Mouse (Mus musculus) midbrain, embryonic 12.5 days (tissue): ENCODE data around the gene Nptxr. TPM values are rescaled to one million over a fixed set of nuclear protein-coding genes. Genes with fewer than 3 reads are reported as not detected.
A peak's percentile ranks its signal among the peaks of the same experiment; 100 is the strongest.

Experiments
- ATAC-seq: fragments of 200-750 bp; cut with Nextera tagmentation; 2 replicates; pipeline ENCODE4 v1.8.0; 2017; ENCODE audit warnings: low read depth, moderate TSS enrichment, moderate library complexity; ENCODE audit not compliant: low FRiP score
- H3K27ac ChIP-seq: fragments of 300-500 bp; sonication (generic); replicated peaks from 2 replicates; pipeline ENCODE4 v1.5.1; 2016; ENCODE audit warnings: mild to moderate bottlenecking
- H3K27me3 ChIP-seq: fragments of 300-500 bp; sonication (generic); 2 replicates; pipeline ENCODE4 v1.6.1; 2016; ENCODE audit warnings: mild to moderate bottlenecking
- H3K36me3 ChIP-seq: fragments of 300-500 bp; sonication (generic); 2 replicates; pipeline ENCODE4 v1.6.1; 2016
- H3K4me1 ChIP-seq: fragments of 300-500 bp; sonication (generic); 2 replicates; pipeline ENCODE4 v1.6.1; 2016
- H3K4me2 ChIP-seq: fragments of 300-500 bp; sonication (generic); replicated peaks from 2 replicates; pipeline ENCODE4 v1.6.1; 2016; ENCODE audit warnings: mild to moderate bottlenecking, moderate library complexity
- H3K4me3 ChIP-seq: fragments of 300-500 bp; sonication (generic); 2 replicates; pipeline ENCODE4 v1.5.1; 2016; ENCODE audit warnings: mild to moderate bottlenecking
- H3K9ac ChIP-seq: fragments of 300-500 bp; sonication (generic); replicated peaks from 2 replicates; pipeline ENCODE4 v1.6.1; 2016; ENCODE audit warnings: mild to moderate bottlenecking, moderate library complexity
- H3K9me3 ChIP-seq: fragments of 300-500 bp; sonication (generic); 2 replicates; pipeline ENCODE4 v1.6.1; 2016; ENCODE audit warnings: mild to moderate bottlenecking
- WGBS: fragments of 180-500 bp; shearing (Covaris S2); methylation state at CpG from one replicate; pipeline ENCODE4 v1.1.7; 2016; 5-methylcytosine and 5-hydroxymethylcytosine counted together
- polyA plus RNA-seq: library from polyadenylated mRNA; unstranded; fragments of >200 nt; fragmentation: Nextera tagmentation; extraction: Ambion mirVana; gene quantifications from 2 replicates; pipeline ENCODE4 v1.2.1, GENCODE M21; 2016

Gene Nptxr
- polyA plus RNA-seq, 1 experiment from 2014 or later: 8.7 TPM

- no peaks in the 10 kb centered on the region for H3K9me3 ChIP-seq
- no peaks in the 10 kb centered on the region for H3K4me1 ChIP-seq
- no peaks in the 10 kb centered on the region for H3K36me3 ChIP-seq
- ATAC-seq: no peak
- H3K27ac ChIP-seq: no peak overlapping the region
- peaks cover 44% of the 10 kb centered on the region for H3K27me3 ChIP-seq
- no peak overlapping the region for H3K9ac ChIP-seq
- no peak overlapping the region for H3K4me2 ChIP-seq
- WGBS: 86% methylated on average over 8 of the region's 8 CpGs
- no peak overlapping the region for H3K4me3 ChIP-seq
Observed at GRCm38 (mm10) chr15:79797680-79798079, 6.9 kb downstream of the Nptxr start.

- Histone ChIP-seq H3K4me2 (no peak overlapping the region), H3K27me3 (peaks cover 44% of the 10 kb centered on the region), H3K36me3 (no peaks in the 10 kb centered on the region), H3K4me3 (no peak overlapping the region), H3K9ac (no peak overlapping the region), H3K9me3 (no peaks in the 10 kb centered on the region), H3K27ac (no peak overlapping the region), H3K4me1 (peaks cover 3% of the 10 kb centered on the region; the same call in 1 of the 2 replicates)
- no peak for ATAC-seq
- 88% methylated on average over 7 of the region's 7 CpGs for WGBS
Observed at GRCm38 (mm10) chr15:79797096-79797495, 7.5 kb downstream of the Nptxr start.

GRCm38 (mm10) chr15:79796256-79796655 lies 8.3 kb downstream of the Nptxr start:
- Histone ChIP-seq H3K4me2 (no peak overlapping the region), H3K27ac (no peak overlapping the region), H3K4me1 (peaks cover 3% of the 10 kb centered on the region; the same call in 1 of the 2 replicates), H3K9ac (no peak overlapping the region), H3K36me3 (no peaks in the 10 kb centered on the region), H3K27me3 (peaks cover 43% of the 10 kb centered on the region), H3K9me3 (no peaks in the 10 kb centered on the region), H3K4me3 (no peak overlapping the region)
- ATAC-seq: no peak
- 93% methylated on average over 12 of the region's 12 CpGs for WGBS

DNA sequence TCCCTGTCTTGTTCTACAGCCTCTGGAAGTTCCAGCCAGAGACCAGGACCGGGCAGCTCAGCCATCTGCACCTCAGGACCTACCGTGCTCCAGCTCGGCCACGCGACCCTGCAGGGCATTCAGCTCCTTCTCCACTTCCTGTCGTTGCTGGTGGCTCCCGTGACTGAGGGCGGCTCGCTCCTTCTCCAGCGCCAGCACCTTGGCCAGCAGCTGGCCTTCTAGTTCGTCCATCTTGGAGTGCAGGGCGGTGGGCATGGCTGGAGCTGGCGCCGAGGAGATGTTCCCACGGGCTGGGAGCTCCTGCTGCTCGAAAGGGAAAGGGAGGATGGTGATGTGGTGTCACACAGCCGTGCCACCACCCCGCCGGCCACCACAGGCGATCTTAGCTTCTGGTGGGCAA lies 10.4 kb downstream of the Nptxr start:
- peaks cover 46% of the 10 kb centered on the region for H3K27me3 ChIP-seq
- no peaks in the 10 kb centered on the region for H3K36me3 ChIP-seq
- H3K27ac ChIP-seq: no peak overlapping the region
- H3K4me2 ChIP-seq: no peak overlapping the region
- no peak for ATAC-seq
- H3K9ac ChIP-seq: no peak overlapping the region
- H3K9me3 ChIP-seq: no peaks in the 10 kb centered on the region
- peaks cover 3% of the 10 kb centered on the region; the same call in 1 of the 2 replicates for H3K4me1 ChIP-seq
- WGBS: 35% methylated on average over 20 of the region's 20 CpGs
- H3K4me3 ChIP-seq: no peak overlapping the region

GRCm38 (mm10) chr15:79793076-79793475 lies 11.5 kb downstream of the Nptxr start:
- H3K4me1 ChIP-seq: peaks cover 6% of the 10 kb centered on the region
- no peak overlapping the region for H3K27ac ChIP-seq
- H3K27me3 ChIP-seq: peaks cover 50% of the 10 kb centered on the region
- ATAC-seq: no peak
- no peak overlapping the region for H3K9ac ChIP-seq
- no peak overlapping the region for H3K4me2 ChIP-seq
- no peak overlapping the region for H3K4me3 ChIP-seq
- no peaks in the 10 kb centered on the region for H3K9me3 ChIP-seq
- WGBS: 95% methylated on average over 9 of the region's 9 CpGs
- H3K36me3 ChIP-seq: no peaks in the 10 kb centered on the region

DNA sequence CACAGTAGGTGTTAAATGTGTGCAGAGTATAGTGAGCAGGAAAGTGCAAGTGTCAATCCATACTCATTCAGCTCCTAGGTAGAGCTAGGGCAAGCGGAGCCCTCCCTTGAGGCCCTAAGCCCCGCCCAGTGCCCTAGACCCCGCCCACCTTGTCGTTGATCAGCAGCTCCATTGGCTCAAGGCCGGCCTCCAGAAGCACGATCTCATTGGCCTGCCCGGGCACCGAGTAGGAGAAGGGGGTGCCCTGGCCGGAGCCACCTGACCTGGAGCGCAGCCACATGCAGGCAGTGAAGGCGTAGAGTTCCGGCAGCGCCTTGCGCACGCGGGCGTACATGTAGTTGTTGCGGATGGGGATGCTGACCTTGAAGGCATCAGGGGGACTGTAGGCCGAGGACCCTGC lies 12.1 kb downstream of the Nptxr start:
- Histone ChIP-seq H3K4me2 (peak overlapping the region; percentile 30; the same call in 1 of the 2 replicates), H3K4me3 (no peak overlapping the region), H3K9ac (no peak overlapping the region), H3K9me3 (no peaks in the 10 kb centered on the region), H3K27me3 (peaks cover 50% of the 10 kb centered on the region), H3K27ac (no peak overlapping the region), H3K36me3 (no peaks in the 10 kb centered on the region), H3K4me1 (peaks cover 12% of the 10 kb centered on the region)
- WGBS: 23% methylated on average over 19 of the region's 19 CpGs
- peak; percentile 47; the same call in 1 of the 2 replicates for ATAC-seq

DNA sequence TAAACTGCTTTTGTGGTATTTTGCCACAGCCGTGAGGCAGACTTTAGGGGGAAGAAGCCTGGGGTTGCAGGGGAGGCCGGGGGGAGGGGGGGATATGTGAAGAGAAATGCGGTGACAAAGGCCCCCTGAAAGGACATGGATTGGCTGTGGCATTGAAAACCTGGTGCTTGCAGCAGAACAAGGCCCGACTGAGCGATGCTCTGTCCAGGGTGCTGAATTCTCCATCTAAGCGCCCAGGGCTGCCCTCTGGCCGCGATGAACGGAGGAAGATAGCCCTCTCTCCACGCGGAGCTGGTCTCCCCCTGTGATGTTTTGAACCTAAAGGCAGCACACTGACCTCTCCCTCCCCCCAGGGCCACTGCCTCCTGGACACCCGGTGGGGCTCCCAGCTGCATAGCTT lies 13.1 kb downstream of the Nptxr start:
- Histone ChIP-seq H3K36me3 (no peaks in the 10 kb centered on the region), H3K4me2 (no peak overlapping the region), H3K27me3 (peaks cover 50% of the 10 kb centered on the region), H3K4me3 (no peak overlapping the region), H3K27ac (no peak overlapping the region), H3K9ac (no peak overlapping the region), H3K4me1 (peaks cover 18% of the 10 kb centered on the region), H3K9me3 (no peaks in the 10 kb centered on the region)
- 2% methylated on average over 12 of the region's 12 CpGs for WGBS
- no peak for ATAC-seq

DNA sequence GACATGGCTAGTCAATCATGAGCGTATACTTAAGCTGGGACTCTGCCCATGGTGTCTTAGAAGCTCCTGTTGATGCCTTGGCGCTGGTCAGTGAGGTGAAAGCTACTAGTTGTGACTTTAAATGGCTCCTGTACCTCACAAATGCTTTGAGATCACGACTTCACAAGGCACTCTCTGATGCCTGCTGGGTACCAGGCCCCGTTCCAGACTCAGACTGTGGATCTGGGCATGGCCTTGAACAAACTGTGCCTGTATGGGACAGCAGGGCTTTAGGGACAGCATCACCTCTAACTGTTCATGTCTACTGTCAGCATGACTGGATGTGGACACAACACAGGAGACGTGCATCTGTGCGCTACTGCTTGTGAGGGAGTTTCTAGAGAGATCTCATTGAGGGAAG lies 13.7 kb downstream of the Nptxr start:
- 89% methylated on average over 6 of the region's 6 CpGs for WGBS
- peaks cover 50% of the 10 kb centered on the region for H3K27me3 ChIP-seq
- no peak overlapping the region for H3K9ac ChIP-seq
- ATAC-seq: no peak
- H3K4me2 ChIP-seq: no peak overlapping the region
- H3K27ac ChIP-seq: no peak overlapping the region
- no peaks in the 10 kb centered on the region for H3K36me3 ChIP-seq
- no peaks in the 10 kb centered on the region for H3K9me3 ChIP-seq
- H3K4me3 ChIP-seq: no peak overlapping the region
- peaks cover 18% of the 10 kb centered on the region for H3K4me1 ChIP-seq

DNA sequence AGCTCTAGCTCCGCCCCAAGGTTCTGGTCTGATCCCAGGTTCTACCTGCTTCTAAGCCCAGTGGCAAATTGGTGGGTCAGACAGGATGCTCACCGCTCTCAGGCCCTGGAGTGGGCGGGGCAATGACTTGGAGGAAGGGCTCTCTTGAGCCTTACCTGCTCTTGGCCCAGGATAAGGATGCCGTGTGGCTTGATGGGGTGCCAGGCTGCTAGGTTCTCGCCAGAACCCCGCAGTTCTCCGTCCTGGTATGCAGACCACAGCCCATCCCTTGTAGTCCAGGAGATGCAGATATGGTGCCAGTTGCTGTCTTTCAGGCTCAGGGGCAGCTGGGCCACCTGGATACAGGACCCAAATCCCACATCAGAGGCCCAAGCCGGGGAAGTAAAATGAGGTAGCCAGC lies 14.5 kb downstream of the Nptxr start:
- H3K27ac ChIP-seq: no peak overlapping the region
- no peaks in the 10 kb centered on the region for H3K36me3 ChIP-seq
- no peak for ATAC-seq
- no peaks in the 10 kb centered on the region for H3K9me3 ChIP-seq
- no peak overlapping the region for H3K4me3 ChIP-seq
- peaks cover 50% of the 10 kb centered on the region for H3K27me3 ChIP-seq
- WGBS: 53% methylated on average over 8 of the region's 8 CpGs
- peaks cover 18% of the 10 kb centered on the region for H3K4me1 ChIP-seq
- no peak overlapping the region for H3K4me2 ChIP-seq
- no peak overlapping the region for H3K9ac ChIP-seq

DNA sequence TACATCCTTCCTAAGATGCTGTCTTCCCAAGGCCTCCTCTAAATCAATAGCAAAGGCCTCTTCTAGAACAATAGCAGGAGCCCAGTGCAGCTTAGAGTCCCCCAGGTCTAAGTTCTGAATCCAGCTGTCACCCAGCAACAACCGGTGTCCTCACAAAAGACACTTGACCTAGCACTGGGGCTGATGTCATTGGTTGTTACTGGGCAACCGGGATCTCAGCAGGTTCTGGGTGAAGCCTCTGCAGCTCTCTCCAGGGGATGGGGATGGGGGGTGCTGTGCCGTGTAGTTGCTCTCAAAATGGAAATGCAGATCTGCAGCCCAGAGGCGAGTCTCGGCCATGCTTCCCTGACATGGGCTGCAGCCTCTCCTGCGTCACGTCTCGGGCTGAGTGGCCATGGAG lies 16.8 kb downstream of the Nptxr start:
- Histone ChIP-seq H3K27me3 (peaks cover 29% of the 10 kb centered on the region), H3K4me1 (peaks cover 18% of the 10 kb centered on the region), H3K27ac (peak overlapping the region; percentile 58), H3K4me3 (no peak overlapping the region), H3K9me3 (no peaks in the 10 kb centered on the region), H3K9ac (peak overlapping the region; percentile 34; the same call in 1 of the 2 replicates), H3K4me2 (no peak overlapping the region), H3K36me3 (no peaks in the 10 kb centered on the region)
- WGBS: 33% methylated on average over 8 of the region's 8 CpGs
- ATAC-seq: no peak

DNA sequence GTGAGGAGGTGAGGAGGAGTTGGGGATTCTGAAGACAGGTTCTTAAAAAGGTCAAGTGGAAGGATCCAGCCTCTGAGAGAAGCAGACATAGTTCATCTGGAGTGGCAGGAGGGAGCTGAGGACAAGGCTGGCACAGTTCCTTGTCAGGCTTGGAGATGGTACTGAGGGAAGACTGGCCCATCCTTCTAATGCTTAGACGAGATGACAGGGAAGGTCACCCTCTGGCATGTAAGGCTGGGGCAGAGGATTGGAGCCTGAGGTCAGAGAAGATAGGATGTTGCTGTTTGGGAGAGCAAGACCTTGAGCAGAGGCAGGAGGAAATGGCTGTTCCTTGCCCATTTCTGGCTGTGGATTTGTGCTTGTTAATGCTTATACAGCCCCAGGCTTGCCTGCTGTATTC lies 19.5 kb downstream of the Nptxr start:
- no peak overlapping the region for H3K4me3 ChIP-seq
- no peaks in the 10 kb centered on the region for H3K9me3 ChIP-seq
- no peak overlapping the region for H3K4me2 ChIP-seq
- H3K27ac ChIP-seq: no peak overlapping the region
- no peak for ATAC-seq
- peaks cover 13% of the 10 kb centered on the region for H3K27me3 ChIP-seq
- H3K36me3 ChIP-seq: no peaks in the 10 kb centered on the region
- peaks cover 15% of the 10 kb centered on the region for H3K4me1 ChIP-seq
- no peak overlapping the region for H3K9ac ChIP-seq
- 75% methylated on average over 1 of the region's 1 CpGs for WGBS

GRCm38 (mm10) chr15:79777749-79778148 lies 26.8 kb downstream of the Nptxr start, which contains the start of gene Dnal4:
TSS of gene Dnal4 (minus strand) at chr15:79777849.
- no peak within 1 kb of the TSS for H3K4me3 ChIP-seq
- ATAC-seq: no peak
- H3K4me2 ChIP-seq: no peak within 1 kb of the TSS

GRCm38 (mm10) chr15:79775662-79776061 lies 28.9 kb downstream of the Nptxr start:
- ATAC-seq: no peak
- 66% methylated on average over 7 of the region's 7 CpGs for WGBS
- H3K9me3 ChIP-seq: no peaks in the 10 kb centered on the region
- peaks cover 26% of the 10 kb centered on the region for H3K4me1 ChIP-seq
- 0 out of 2 replicates have a peak, but pooled peaks cover 6% of the 10 kb centered on the region for H3K36me3 ChIP-seq
- no peak overlapping the region for H3K27ac ChIP-seq
- no peak overlapping the region for H3K4me2 ChIP-seq
- H3K9ac ChIP-seq: no peak overlapping the region; the same call in 1 of the 2 replicates
- peaks cover 5% of the 10 kb centered on the region; the same call in 1 of the 2 replicates for H3K27me3 ChIP-seq
- no peak overlapping the region for H3K4me3 ChIP-seq

More at GRCm38 (mm10) chr15:79777749-79778148, 26.8 kb downstream of the Nptxr start, which contains the start of gene Dnal4:
- Histone ChIP-seq H3K27ac (no peak within 1 kb of the TSS), H3K27me3 (peaks cover 14% of the 10 kb centered on the region), H3K4me1 (peaks cover 19% of the 10 kb centered on the region), H3K9me3 (no peaks in the 10 kb centered on the region), H3K9ac (no peak within 1 kb of the TSS), H3K36me3 (no peaks in the 10 kb centered on the region)
